Mouse (Mus musculus) left cerebral cortex, adult 2 months (tissue): ENCODE data around the gene Gramd1b. TPM values are rescaled to one million over a fixed set of nuclear protein-coding genes. Genes with fewer than 3 reads are reported as not detected.

Experiments used
- DNase-seq, 2 experiments: peaks; one replicate each; pipeline ENCODE4 v3.0.0; 2021 to 2022; ENCODE audit warnings: low spot score in 2 of 2, mixed read lengths in 1 of 2; ENCODE audit errors: extremely low spot score in 1 of 2
- H3K27ac ChIP-seq: fragments of 200-600 bp; 2 replicates; pipeline ENCODE4 v1.8.1; 2022
- H3K4me3 ChIP-seq: fragments of 200-600 bp; 2 replicates; pipeline ENCODE4 v1.8.1; 2022
- CTCF ChIP-seq: fragments of 200-600 bp; IDR thresholded peaks from 2 replicates; pipeline ENCODE4 v1.8.1; 2022; ENCODE audit warnings: antibody characterized with exemption, mild to moderate bottlenecking, moderate library complexity
- intact Hi-C: fragments of 180-260 bp; cut with DNase I; formaldehyde crosslinking; loops from one replicate; pipeline ENCODE4 v1.15.1; 2025
- total RNA-seq, 2 experiments: library from RNA; stranded (reverse); gene quantifications; 2 replicates each; pipeline ENCODE4 v1.2.3; 2021

Gramd1b gene
- total RNA-seq, 2 experiments from 2014 or later = 178 to 192 TPM

- no peak for DNase-seq
- Histone ChIP-seq H3K27ac (no peak overlapping the region), H3K4me3 (no peak overlapping the region)
- no peak for TF ChIP-seq CTCF
- intact Hi-C loops = no loop called here
Measured at GRCm38 (mm10) chr9:40547876-40548275, 16.7 kb upstream of the Gramd1b start.

- no peak for DNase-seq
- intact Hi-C loops = no loop called here
- Histone ChIP-seq H3K4me3 (no peak overlapping the region), H3K27ac (no peak overlapping the region)
- TF ChIP-seq CTCF = no peak
Measured at GRCm38 (mm10) chr9:40545193-40545592, 14.0 kb upstream of the Gramd1b start.

GRCm38 (mm10) chr9:40539588-40540140 is 8.5 kb upstream of the Gramd1b start:
- no peak overlapping the region for H3K4me3 ChIP-seq
- no peak for DNase-seq
- no peak for TF ChIP-seq CTCF
- intact Hi-C loops = no loop called here
- H3K27ac ChIP-seq = no peak overlapping the region

GRCm38 (mm10) chr9:40537708-40538105 is 6.5 kb upstream of the Gramd1b start:
- intact Hi-C loops = no loop called here
- TF ChIP-seq CTCF = no peak
- no peak overlapping the region for H3K27ac ChIP-seq
- DNase-seq = peak in 1 of 2 experiments; percentile 37
- no peak overlapping the region for H3K4me3 ChIP-seq

GRCm38 (mm10) chr9:40537044-40537707 is 6.0 kb upstream of the Gramd1b start:
- TF ChIP-seq CTCF = no peak
- H3K4me3 ChIP-seq = no peak overlapping the region
- intact Hi-C loops = no loop called here
- DNase-seq = no peak
- no peak overlapping the region for H3K27ac ChIP-seq

- no peak overlapping the region; the same call in 1 of the 2 replicates for H3K27ac ChIP-seq
- no peak for TF ChIP-seq CTCF
- DNase-seq = no peak
- intact Hi-C loops = loop anchor here (2.0 kb wide), 2 partner anchors 22 to 74 kb away; no protein-coding TSS in a partner anchor
- H3K4me3 ChIP-seq = peak overlapping the region; percentile 63
Measured at GRCm38 (mm10) chr9:40530536-40530935, 647 bp downstream of the Gramd1b start.

GRCm38 (mm10) chr9:40528733-40529132 is 2.5 kb downstream of the Gramd1b start:
- no peak for DNase-seq
- no peak for TF ChIP-seq CTCF
- Histone ChIP-seq H3K4me3 (no peak overlapping the region), H3K27ac (no peak overlapping the region)
- intact Hi-C loops = no loop called here

- DNase-seq = peak in 1 of 2 experiments; percentile 19
- no peak for TF ChIP-seq CTCF
- intact Hi-C loops = no loop called here
- H3K27ac ChIP-seq = no peak overlapping the region
- H3K4me3 ChIP-seq = no peak overlapping the region
Measured at GRCm38 (mm10) chr9:40526928-40527327, 4.3 kb downstream of the Gramd1b start.

- no peak for TF ChIP-seq CTCF
- intact Hi-C loops = no loop called here
- no peak overlapping the region for H3K4me3 ChIP-seq
- H3K27ac ChIP-seq = no peak overlapping the region
- DNase-seq = peak; percentile 51 to 53
Measured at GRCm38 (mm10) chr9:40522156-40522555, 9.0 kb downstream of the Gramd1b start.

GRCm38 (mm10) chr9:40521097-40521496 is 10.1 kb downstream of the Gramd1b start:
- intact Hi-C loops = no loop called here
- DNase-seq = no peak
- H3K27ac ChIP-seq = no peak overlapping the region
- TF ChIP-seq CTCF = no peak
- no peak overlapping the region for H3K4me3 ChIP-seq

- no peak for TF ChIP-seq CTCF
- Histone ChIP-seq H3K4me3 (no peak overlapping the region), H3K27ac (no peak overlapping the region)
- intact Hi-C loops = no loop called here
- no peak for DNase-seq
Measured at GRCm38 (mm10) chr9:40519294-40519693, 11.9 kb downstream of the Gramd1b start.

- Histone ChIP-seq H3K27ac (no peak overlapping the region), H3K4me3 (no peak overlapping the region)
- no peak for TF ChIP-seq CTCF
- DNase-seq = no peak
- intact Hi-C loops = loop anchor here (2.0 kb wide), 1 partner anchor 43 kb away; no protein-coding TSS in a partner anchor
Measured at GRCm38 (mm10) chr9:40511970-40512369, 19.2 kb downstream of the Gramd1b start.

GRCm38 (mm10) chr9:40509479-40509878 is 21.7 kb downstream of the Gramd1b start:
- DNase-seq = no peak
- no peak for TF ChIP-seq CTCF
- Histone ChIP-seq H3K27ac (no peak overlapping the region), H3K4me3 (no peak overlapping the region)
- intact Hi-C loops = loop anchor here (5.0 kb wide), 2 partner anchors 57 to 248 kb away; no protein-coding TSS in a partner anchor
